Mouse (Mus musculus) heart, postnatal 0 days (tissue): ENCODE results near the gene Xrcc6. TPM values are rescaled to one million over a fixed set of nuclear protein-coding genes. Genes with fewer than 3 reads are reported as not detected.

Experiments used
- ATAC-seq: fragments of 200-750 bp; cut with Nextera tagmentation; 2 replicates; pipeline ENCODE4 v1.8.0; 2017; ENCODE audit warnings: low read depth, moderate number of reproducible peaks, moderate library complexity; ENCODE audit not compliant: insufficient read depth
- DNase-seq: peaks from one replicate; pipeline ENCODE4 v3.0.0-alpha.2; 2016; ENCODE audit warnings: low spot score
- H3K27ac ChIP-seq: fragments of 300-500 bp; sonication (generic); 2 replicates; pipeline ENCODE4 v1.5.1; 2014; ENCODE audit warnings: low read depth, mild to moderate bottlenecking
- H3K27me3 ChIP-seq: fragments of 300-500 bp; sonication (generic); 2 replicates; pipeline ENCODE4 v1.6.1; 2014; ENCODE audit warnings: low read length, mixed read lengths; ENCODE audit not compliant: control insufficient read depth, insufficient read depth
- H3K36me3 ChIP-seq: fragments of 300-500 bp; sonication (generic); replicated peaks from 2 replicates; pipeline ENCODE4 v1.6.1; 2014; ENCODE audit warnings: low read length, mixed read lengths; ENCODE audit not compliant: control insufficient read depth, insufficient read depth
- H3K4me1 ChIP-seq: fragments of 300-500 bp; sonication (generic); 2 replicates; pipeline ENCODE4 v1.6.1; 2014; ENCODE audit warnings: antibody characterized with exemption; ENCODE audit not compliant: control insufficient read depth, insufficient read depth
- H3K4me2 ChIP-seq: fragments of 300-500 bp; sonication (generic); 2 replicates; pipeline ENCODE4 v1.6.1; 2014; ENCODE audit warnings: low read depth, mild to moderate bottlenecking, low read length, moderate library complexity
- H3K4me3 ChIP-seq: fragments of 300-500 bp; sonication (generic); 2 replicates; pipeline ENCODE4 v1.5.1; 2014; ENCODE audit warnings: low read depth, low read length
- H3K9ac ChIP-seq: fragments of 300-500 bp; sonication (generic); replicated peaks from 2 replicates; pipeline ENCODE4 v1.6.1; 2014; ENCODE audit warnings: low read depth, low read length, mixed read lengths
- H3K9me3 ChIP-seq: fragments of 300-500 bp; sonication (generic); replicated peaks from 2 replicates; pipeline ENCODE4 v1.6.1; 2016; ENCODE audit warnings: low read length; ENCODE audit not compliant: control insufficient read depth
- CTCF ChIP-seq: IDR thresholded peaks from 2 replicates; pipeline ENCODE4 v1.5.1; 2016; ENCODE audit warnings: antibody characterized with exemption, control low read depth, low read depth
- EP300 ChIP-seq: IDR thresholded peaks from 2 replicates; pipeline ENCODE4 v1.6.1; 2016; ENCODE audit warnings: antibody characterized with exemption, low read depth
- WGBS: fragments of 180-500 bp; shearing (Covaris S2); extraction: QIAGEN DNeasy Blood & Tissue Kit; methylation state at CpG from one replicate; pipeline ENCODE4 v1.1.7; 2014; 5-methylcytosine and 5-hydroxymethylcytosine counted together
- polyA plus RNA-seq: library from polyadenylated mRNA; unstranded; fragments of >200 nt; fragmentation: Nextera tagmentation; extraction: Ambion mirVana; gene quantifications from 2 replicates; pipeline ENCODE4 v1.2.1, GENCODE M21; 2015
- total RNA-seq: library from RNA; depleted of rRNA; stranded (reverse); fragments of >200 nt; gene quantifications from 2 replicates; pipeline ENCODE4 v1.2.3, GENCODE M21; 2014; ENCODE audit warnings: low replicate concordance

Gene Xrcc6
- total and polyA plus RNA-seq, 2 experiments from 2014 or later: 36.8 to 37.2 TPM

DNA sequence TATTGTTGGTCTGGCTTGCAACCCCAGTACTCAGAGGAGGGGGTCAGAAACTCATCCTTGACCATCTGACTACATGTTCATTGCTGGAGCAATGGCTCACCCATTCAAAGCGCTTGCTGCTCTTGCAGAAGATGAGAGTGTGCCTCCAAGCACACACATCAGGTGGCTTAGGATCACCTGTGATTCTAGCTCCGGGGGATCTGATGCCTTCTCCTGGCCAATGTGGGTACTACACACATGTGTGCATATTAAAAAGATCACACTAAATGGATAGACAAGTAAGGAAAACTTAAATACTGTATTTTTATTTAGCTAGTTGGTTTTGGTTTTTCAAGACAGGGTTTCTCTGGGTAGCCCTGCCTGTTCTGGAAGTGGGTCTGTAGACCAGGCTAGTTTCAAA is 46.6 kb upstream of the Xrcc6 start:
- Histone ChIP-seq H3K27ac (no peak overlapping the region), H3K36me3 (no peaks in the 10 kb centered on the region), H3K4me1 (peaks cover 14% of the 10 kb centered on the region; the same call in 1 of the 2 replicates), H3K4me2 (no peak overlapping the region), H3K27me3 (0 out of 2 replicates have a peak, but pooled peaks cover 4% of the 10 kb centered on the region), H3K4me3 (no peak overlapping the region), H3K9me3 (no peaks in the 10 kb centered on the region), H3K9ac (no peak overlapping the region)
- ATAC-seq (no peak), DNase-seq (no peak)
- WGBS: 84% methylated on average over 2 of the region's 2 CpGs
- TF ChIP-seq EP300: no peak
- TF ChIP-seq CTCF: no peak

DNA sequence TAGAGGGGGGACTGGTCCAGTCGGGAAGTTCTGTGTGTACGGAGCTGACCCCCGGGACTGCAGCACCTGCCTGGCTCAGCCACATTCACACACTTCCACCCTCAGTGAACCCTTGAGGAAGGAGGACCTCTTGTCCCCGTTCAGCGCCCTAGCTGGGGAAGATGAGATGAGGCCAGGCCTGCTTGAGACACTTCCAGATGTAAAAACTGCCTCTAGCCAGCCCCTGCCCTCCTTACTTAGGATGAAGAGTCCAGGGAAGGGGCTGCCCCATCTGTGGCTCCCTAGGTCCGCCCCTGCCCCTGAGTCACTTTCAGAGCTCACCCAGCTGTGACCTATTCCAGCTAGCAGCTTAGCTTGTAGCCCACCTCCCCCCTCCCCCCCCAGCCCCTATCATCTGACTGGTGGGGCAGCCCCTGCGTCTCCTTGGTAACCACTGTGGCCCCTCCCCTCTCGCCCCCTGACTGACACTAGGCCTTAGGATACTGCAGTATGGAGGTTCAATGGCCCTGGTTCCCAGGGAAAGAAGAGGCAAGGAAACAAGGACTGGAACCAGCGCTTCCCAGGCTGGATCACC is 44.4 kb upstream of the Xrcc6 start:
- H3K4me2 ChIP-seq: no peak overlapping the region
- TF ChIP-seq CTCF: no peak
- no peak for TF ChIP-seq EP300
- H3K36me3 ChIP-seq: no peaks in the 10 kb centered on the region
- no peaks in the 10 kb centered on the region for H3K9me3 ChIP-seq
- whole genome bisulfite sequencing: 24% methylated on average over 9 of the region's 9 CpGs
- no peak overlapping the region for H3K27ac ChIP-seq
- H3K4me3 ChIP-seq: no peak overlapping the region
- DNase-seq (no peak), ATAC-seq (no peak)
- H3K27me3 ChIP-seq: 0 out of 2 replicates have a peak, but pooled peaks cover 4% of the 10 kb centered on the region
- no peaks in the 10 kb centered on the region for H3K4me1 ChIP-seq
- H3K9ac ChIP-seq: no peak overlapping the region

DNA sequence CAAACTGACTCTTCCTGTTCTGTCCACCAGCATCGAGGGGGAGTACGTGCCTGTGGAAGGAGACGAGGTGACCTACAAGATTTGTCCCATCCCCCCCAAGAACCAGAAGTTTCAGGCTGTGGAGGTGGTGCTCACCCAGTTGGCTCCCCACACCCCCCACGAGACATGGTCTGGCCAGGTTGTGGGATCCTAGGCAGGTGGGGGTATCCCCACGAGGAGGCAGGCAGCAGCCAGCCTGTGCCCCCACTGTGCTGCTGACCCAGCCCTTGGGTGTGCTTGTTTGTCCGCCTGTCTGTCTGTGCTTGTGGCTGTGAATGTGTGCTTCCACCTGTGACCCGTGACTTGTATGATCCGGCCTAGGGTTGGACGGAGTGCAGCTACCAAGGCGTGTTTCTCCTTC is 38.6 kb upstream of the Xrcc6 start:
- Histone ChIP-seq H3K4me3 (no peak overlapping the region), H3K9ac (no peak overlapping the region), H3K9me3 (no peaks in the 10 kb centered on the region), H3K27ac (no peak overlapping the region), H3K36me3 (no peaks in the 10 kb centered on the region), H3K27me3 (no peaks in the 10 kb centered on the region), H3K4me2 (no peak overlapping the region), H3K4me1 (no peaks in the 10 kb centered on the region)
- no peak for DNase-seq
- no peak for TF ChIP-seq EP300
- TF ChIP-seq CTCF: no peak
- WGBS: 79% methylated on average over 10 of the region's 10 CpGs
- ATAC-seq: no peak

DNA sequence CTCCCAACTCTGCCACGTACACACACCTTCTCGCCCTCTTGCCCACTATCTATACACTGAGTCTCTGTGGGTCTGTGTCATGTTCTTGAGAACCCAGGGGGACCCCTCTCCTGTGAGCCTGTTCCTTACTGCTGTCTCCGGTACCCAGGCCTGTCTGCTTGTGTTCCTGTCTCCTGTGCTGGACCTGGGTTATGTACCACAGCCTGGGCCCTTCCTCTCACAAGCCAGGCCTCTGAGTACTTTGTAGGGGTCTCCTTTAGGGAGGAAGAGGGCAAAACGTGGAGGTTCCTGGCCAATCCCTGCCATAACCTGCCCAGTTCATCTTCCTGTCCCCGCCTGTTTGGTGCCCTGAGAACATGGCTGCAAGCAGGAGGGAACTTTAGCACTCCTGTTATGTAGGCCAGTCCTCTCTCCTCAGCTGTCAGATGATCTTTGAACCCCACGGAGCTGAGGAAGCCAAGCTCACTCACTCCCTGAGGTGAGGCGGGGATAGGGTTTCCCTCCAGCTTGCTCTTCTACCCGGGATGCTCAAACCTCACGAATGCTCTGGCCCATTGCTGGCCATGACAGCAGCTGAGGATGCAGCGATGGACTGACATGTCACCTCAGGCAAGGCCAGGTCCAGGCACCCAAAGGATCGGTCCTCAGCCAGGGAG is 38.0 kb upstream of the Xrcc6 start:
- Histone ChIP-seq H3K27me3 (no peaks in the 10 kb centered on the region), H3K4me2 (no peak overlapping the region), H3K4me3 (no peak overlapping the region), H3K9ac (no peak overlapping the region), H3K27ac (no peak overlapping the region), H3K36me3 (no peaks in the 10 kb centered on the region), H3K4me1 (no peaks in the 10 kb centered on the region), H3K9me3 (no peaks in the 10 kb centered on the region)
- TF ChIP-seq CTCF (no peak), EP300 (no peak)
- DNase-seq (no peak), ATAC-seq (no peak)
- WGBS: 71% methylated on average over 11 of the region's 11 CpGs

DNA sequence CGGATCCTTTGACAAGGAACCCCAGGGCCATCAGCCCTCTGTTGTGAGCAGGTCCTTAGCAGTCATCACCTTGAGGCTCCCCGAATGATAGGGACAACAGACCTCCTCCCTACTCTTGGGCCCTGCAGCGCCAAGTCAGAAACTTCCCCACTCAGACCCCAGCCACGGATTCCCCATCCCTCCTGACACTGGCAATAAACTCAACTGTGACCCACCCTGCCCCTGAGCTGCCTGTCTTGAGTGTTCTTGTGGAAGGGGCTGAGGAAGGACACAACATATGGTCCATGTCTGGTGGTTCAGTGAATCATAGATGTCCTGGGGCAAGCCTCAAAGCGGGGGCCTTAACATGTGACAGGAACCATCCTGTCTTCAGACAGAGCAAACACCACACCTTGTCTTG is 36.9 kb upstream of the Xrcc6 start:
- H3K4me2 ChIP-seq: no peak overlapping the region
- no peaks in the 10 kb centered on the region for H3K9me3 ChIP-seq
- H3K4me1 ChIP-seq: no peaks in the 10 kb centered on the region
- TF ChIP-seq CTCF (no peak), EP300 (no peak)
- H3K4me3 ChIP-seq: no peak overlapping the region
- H3K27ac ChIP-seq: no peak overlapping the region
- peak; percentile 17; the same call in 1 of the 2 replicates for ATAC-seq
- H3K9ac ChIP-seq: no peak overlapping the region
- WGBS: 85% methylated on average over 5 of the region's 5 CpGs
- DNase-seq: no peak
- H3K27me3 ChIP-seq: no peaks in the 10 kb centered on the region
- peaks cover 6% of the 10 kb centered on the region for H3K36me3 ChIP-seq

DNA sequence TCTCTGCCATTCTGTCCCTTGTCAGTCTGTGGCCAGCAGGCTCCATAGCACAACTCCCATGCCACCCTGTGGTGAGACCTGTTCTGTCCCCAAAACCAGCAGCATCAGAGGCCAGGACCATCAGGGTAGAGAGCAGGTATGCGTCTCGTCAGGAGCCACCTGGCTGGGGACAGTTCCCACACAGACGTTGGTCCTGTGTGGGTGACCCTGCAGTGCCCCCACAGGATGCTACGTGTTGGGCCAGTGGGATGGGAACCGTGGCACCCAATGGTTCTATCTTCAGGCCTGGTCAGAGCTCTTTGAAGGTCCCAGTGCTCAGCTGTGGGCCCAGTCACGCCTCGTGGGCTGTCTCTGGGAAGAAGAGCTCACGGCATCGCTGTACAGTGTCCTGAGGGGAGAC is 36.5 kb upstream of the Xrcc6 start:
- Histone ChIP-seq H3K27ac (no peak overlapping the region), H3K4me2 (no peak overlapping the region), H3K4me3 (no peak overlapping the region), H3K9me3 (no peaks in the 10 kb centered on the region), H3K36me3 (peaks cover 11% of the 10 kb centered on the region), H3K9ac (no peak overlapping the region), H3K4me1 (no peaks in the 10 kb centered on the region), H3K27me3 (no peaks in the 10 kb centered on the region)
- ATAC-seq: no peak
- DNase-seq: no peak
- TF ChIP-seq CTCF: no peak
- no peak for TF ChIP-seq EP300
- WGBS: 82% methylated on average over 9 of the region's 9 CpGs
